Mouse (Mus musculus): Measurements from ENCODE around the gene Rab43. TPM values are rescaled to one million over a fixed set of nuclear protein-coding genes. Genes with fewer than 3 reads are reported as not detected.

Gene Rab43
- polyA plus RNA-seq, 1 experiment from 2014 or later: 5.0 TPM

GRCm38 (mm10) chr6:87793821-87794510, 18.0 kb downstream of the Rab43 start:
- DNase-seq (ENCODE audit: low spot score): no peak
- H3K27ac ChIP-seq (ENCODE audit: low read depth, low read length): no peak overlapping the region
- H3K4me2 ChIP-seq (replicated peaks; ENCODE audit: low read depth, low read length): no peak overlapping the region
- H3K36me3 ChIP-seq (ENCODE audit: control insufficient read depth, insufficient read depth, low read length): no peaks in the 10 kb centered on the region
- no peaks in the 10 kb centered on the region for H3K9me3 ChIP-seq (ENCODE audit: control insufficient read depth, low read length)
- no peak overlapping the region for H3K4me3 ChIP-seq (ENCODE audit: low read depth, low read length)
- H3K4me1 ChIP-seq (replicated peaks; ENCODE audit: control insufficient read depth, insufficient read depth, low read length): no peaks in the 10 kb centered on the region
- WGBS: 89% methylated on average over 10 of the region's 10 CpGs
- H3K9ac ChIP-seq (ENCODE audit: low read depth, low read length): no peak overlapping the region
- ATAC-seq (ENCODE audit: low FRiP score): no peak
- H3K27me3 ChIP-seq (ENCODE audit: control insufficient read depth, insufficient read depth, low read length): no peaks in the 10 kb centered on the region

- Histone ChIP-seq H3K36me3 (ENCODE audit: control insufficient read depth, insufficient read depth, low read length) (no peaks in the 10 kb centered on the region), H3K27me3 (ENCODE audit: control insufficient read depth, insufficient read depth, low read length) (no peaks in the 10 kb centered on the region), H3K4me1 (replicated peaks; ENCODE audit: control insufficient read depth, insufficient read depth, low read length) (no peaks in the 10 kb centered on the region), H3K9ac (ENCODE audit: low read depth, low read length) (no peak overlapping the region), H3K4me2 (replicated peaks; ENCODE audit: low read depth, low read length) (no peak overlapping the region), H3K4me3 (ENCODE audit: low read depth, low read length) (no peak overlapping the region), H3K9me3 (ENCODE audit: control insufficient read depth, low read length) (no peaks in the 10 kb centered on the region), H3K27ac (ENCODE audit: low read depth, low read length) (no peak overlapping the region)
- ATAC-seq (ENCODE audit: low FRiP score): no peak
- WGBS: 93% methylated on average over 5 of the region's 5 CpGs
- no peak for DNase-seq (ENCODE audit: low spot score)
Measured at GRCm38 (mm10) chr6:87791826-87792225, 20.1 kb downstream of the Rab43 start.

- DNase-seq (ENCODE audit: low spot score): no peak
- WGBS: 76% methylated on average over 7 of the region's 7 CpGs
Measured at GRCm38 (mm10) chr6:87790779-87791480, 21.0 kb downstream of the Rab43 start.

GRCm38 (mm10) chr6:87789791-87790190, 22.2 kb downstream of the Rab43 start:
- H3K4me2 ChIP-seq (replicated peaks; ENCODE audit: low read depth, low read length): no peak overlapping the region
- H3K9ac ChIP-seq (ENCODE audit: low read depth, low read length): no peak overlapping the region
- DNase-seq (ENCODE audit: low spot score): no peak
- no peaks in the 10 kb centered on the region for H3K9me3 ChIP-seq (ENCODE audit: control insufficient read depth, low read length)
- no peak overlapping the region for H3K27ac ChIP-seq (ENCODE audit: low read depth, low read length)
- no peaks in the 10 kb centered on the region for H3K36me3 ChIP-seq (ENCODE audit: control insufficient read depth, insufficient read depth, low read length)
- WGBS: 96% methylated on average over 6 of the region's 6 CpGs
- H3K4me1 ChIP-seq (replicated peaks; ENCODE audit: control insufficient read depth, insufficient read depth, low read length): no peaks in the 10 kb centered on the region
- no peak for ATAC-seq (ENCODE audit: low FRiP score)
- no peak overlapping the region for H3K4me3 ChIP-seq (ENCODE audit: low read depth, low read length)
- H3K27me3 ChIP-seq (ENCODE audit: control insufficient read depth, insufficient read depth, low read length): no peaks in the 10 kb centered on the region

More at GRCm38 (mm10) chr6:87790779-87791480, 21.0 kb downstream of the Rab43 start:
- Histone ChIP-seq H3K4me1 (replicated peaks; ENCODE audit: control insufficient read depth, insufficient read depth, low read length) (no peaks in the 10 kb centered on the region), H3K36me3 (ENCODE audit: control insufficient read depth, insufficient read depth, low read length) (no peaks in the 10 kb centered on the region), H3K27ac (ENCODE audit: low read depth, low read length) (no peak overlapping the region), H3K27me3 (ENCODE audit: control insufficient read depth, insufficient read depth, low read length) (no peaks in the 10 kb centered on the region), H3K4me3 (ENCODE audit: low read depth, low read length) (no peak overlapping the region), H3K4me2 (replicated peaks; ENCODE audit: low read depth, low read length) (no peak overlapping the region), H3K9me3 (ENCODE audit: control insufficient read depth, low read length) (no peaks in the 10 kb centered on the region), H3K9ac (ENCODE audit: low read depth, low read length) (no peak overlapping the region)
- no peak for ATAC-seq (ENCODE audit: low FRiP score)

- WGBS: 70% methylated on average over 5 of the region's 5 CpGs
- Histone ChIP-seq H3K4me3 (ENCODE audit: low read depth, low read length) (no peak overlapping the region), H3K9me3 (ENCODE audit: control insufficient read depth, low read length) (no peaks in the 10 kb centered on the region), H3K27me3 (ENCODE audit: control insufficient read depth, insufficient read depth, low read length) (no peaks in the 10 kb centered on the region), H3K4me2 (replicated peaks; ENCODE audit: low read depth, low read length) (no peak overlapping the region), H3K27ac (ENCODE audit: low read depth, low read length) (no peak overlapping the region), H3K9ac (ENCODE audit: low read depth, low read length) (no peak overlapping the region), H3K4me1 (replicated peaks; ENCODE audit: control insufficient read depth, insufficient read depth, low read length) (no peaks in the 10 kb centered on the region), H3K36me3 (ENCODE audit: control insufficient read depth, insufficient read depth, low read length) (no peaks in the 10 kb centered on the region)
- no peak for DNase-seq (ENCODE audit: low spot score)
- no peak for ATAC-seq (ENCODE audit: low FRiP score)
Measured at GRCm38 (mm10) chr6:87788896-87789587, 22.9 kb downstream of the Rab43 start.

- Histone ChIP-seq H3K9me3 (ENCODE audit: control insufficient read depth, low read length) (no peaks in the 10 kb centered on the region), H3K4me3 (ENCODE audit: low read depth, low read length) (no peak overlapping the region), H3K27ac (ENCODE audit: low read depth, low read length) (no peak overlapping the region), H3K4me2 (replicated peaks; ENCODE audit: low read depth, low read length) (no peak overlapping the region), H3K27me3 (ENCODE audit: control insufficient read depth, insufficient read depth, low read length) (no peaks in the 10 kb centered on the region), H3K9ac (ENCODE audit: low read depth, low read length) (no peak overlapping the region), H3K4me1 (replicated peaks; ENCODE audit: control insufficient read depth, insufficient read depth, low read length) (no peaks in the 10 kb centered on the region), H3K36me3 (ENCODE audit: control insufficient read depth, insufficient read depth, low read length) (no peaks in the 10 kb centered on the region)
- ATAC-seq (ENCODE audit: low FRiP score): no peak
- 90% methylated on average over 9 of the region's 9 CpGs for WGBS
- no peak for DNase-seq (ENCODE audit: low spot score)
Measured at GRCm38 (mm10) chr6:87788266-87788895, 23.6 kb downstream of the Rab43 start.

GRCm38 (mm10) chr6:87787108-87787890, 24.7 kb downstream of the Rab43 start:
- H3K27me3 ChIP-seq (ENCODE audit: control insufficient read depth, insufficient read depth, low read length): no peaks in the 10 kb centered on the region
- no peak overlapping the region for H3K27ac ChIP-seq (ENCODE audit: low read depth, low read length)
- no peaks in the 10 kb centered on the region for H3K4me1 ChIP-seq (replicated peaks; ENCODE audit: control insufficient read depth, insufficient read depth, low read length)
- H3K4me3 ChIP-seq (ENCODE audit: low read depth, low read length): no peak overlapping the region
- no peak overlapping the region for H3K4me2 ChIP-seq (replicated peaks; ENCODE audit: low read depth, low read length)
- no peaks in the 10 kb centered on the region for H3K36me3 ChIP-seq (ENCODE audit: control insufficient read depth, insufficient read depth, low read length)
- 88% methylated on average over 6 of the region's 6 CpGs for WGBS
- no peak for DNase-seq (ENCODE audit: low spot score)
- no peak overlapping the region for H3K9ac ChIP-seq (ENCODE audit: low read depth, low read length)
- no peaks in the 10 kb centered on the region for H3K9me3 ChIP-seq (ENCODE audit: control insufficient read depth, low read length)
- ATAC-seq (ENCODE audit: low FRiP score): no peak

GRCm38 (mm10) chr6:87786621-87787020, 25.3 kb downstream of the Rab43 start:
- no peak for ATAC-seq (ENCODE audit: low FRiP score)
- 89% methylated on average over 5 of the region's 5 CpGs for WGBS
- no peak overlapping the region for H3K4me3 ChIP-seq (ENCODE audit: low read depth, low read length)
- H3K4me2 ChIP-seq (replicated peaks; ENCODE audit: low read depth, low read length): no peak overlapping the region
- no peak overlapping the region for H3K9ac ChIP-seq (ENCODE audit: low read depth, low read length)
- no peaks in the 10 kb centered on the region for H3K4me1 ChIP-seq (replicated peaks; ENCODE audit: control insufficient read depth, insufficient read depth, low read length)
- no peaks in the 10 kb centered on the region for H3K9me3 ChIP-seq (ENCODE audit: control insufficient read depth, low read length)
- no peak overlapping the region for H3K27ac ChIP-seq (ENCODE audit: low read depth, low read length)
- DNase-seq (ENCODE audit: low spot score): no peak
- H3K36me3 ChIP-seq (ENCODE audit: control insufficient read depth, insufficient read depth, low read length): no peaks in the 10 kb centered on the region
- H3K27me3 ChIP-seq (ENCODE audit: control insufficient read depth, insufficient read depth, low read length): no peaks in the 10 kb centered on the region
